Mouse (Mus musculus) layer of hippocampus, adult 9-10 months (tissue): ENCODE results near the gene 1700056E22Rik.

ENCODE experiments used
- DNase-seq: peaks from one replicate; pipeline ENCODE4 v3.0.0; 2022; ENCODE audit warnings: low spot score

1700056E22Rik gene

DNA sequence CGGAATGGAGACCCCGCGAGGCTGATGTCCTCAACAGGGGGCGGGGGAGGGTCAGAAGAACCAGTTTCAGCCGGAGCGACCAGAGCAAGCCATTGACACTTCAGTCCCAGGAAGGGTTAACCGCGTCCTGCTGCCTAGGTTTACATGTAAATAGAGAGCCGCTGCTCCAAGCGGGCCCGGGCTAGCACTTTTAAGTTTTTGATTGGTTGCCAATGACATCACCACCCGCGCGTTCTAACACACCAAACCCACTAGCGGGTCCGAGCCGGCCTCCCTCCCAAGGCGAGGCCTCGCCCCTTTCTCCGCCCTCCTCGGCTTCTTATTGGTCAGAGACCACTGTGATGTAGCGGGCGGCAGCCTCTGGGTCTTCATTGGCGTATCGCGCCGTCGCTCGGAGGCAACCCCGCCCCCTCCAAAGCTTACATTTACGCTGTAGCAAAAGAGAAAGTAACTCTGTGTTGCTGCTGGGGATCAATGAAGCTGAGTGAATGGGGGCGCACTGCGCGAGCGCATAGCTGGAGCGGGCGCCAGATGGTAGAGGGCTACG lies at the start of gene 1700056E22Rik:
Gene 1700056E22Rik, minus strand, starts transcription at position 291 of the 547 bp plus-strand sequence.
- DNase-seq: peak; percentile 95

DNA sequence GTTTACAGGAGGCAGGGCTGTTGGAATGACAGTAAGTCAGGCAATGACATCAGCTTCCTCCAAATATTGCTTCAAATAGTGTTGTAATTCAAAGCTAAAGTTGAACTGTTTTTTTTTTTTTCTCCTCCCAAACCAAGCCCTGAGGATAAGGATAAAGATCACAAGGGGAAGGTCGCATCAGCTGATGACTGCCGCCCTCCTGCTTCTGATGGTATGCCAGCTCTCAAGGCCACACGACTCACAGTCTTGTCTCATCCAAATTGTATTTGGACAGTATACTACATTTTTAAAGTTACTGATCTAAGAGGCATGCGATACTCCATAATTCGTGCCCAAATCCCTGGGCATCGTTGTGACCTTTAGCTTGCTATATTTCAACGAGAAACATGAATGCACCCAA lies 49.1 kb upstream of the 1700056E22Rik start:
- DNase-seq: no peak

DNA sequence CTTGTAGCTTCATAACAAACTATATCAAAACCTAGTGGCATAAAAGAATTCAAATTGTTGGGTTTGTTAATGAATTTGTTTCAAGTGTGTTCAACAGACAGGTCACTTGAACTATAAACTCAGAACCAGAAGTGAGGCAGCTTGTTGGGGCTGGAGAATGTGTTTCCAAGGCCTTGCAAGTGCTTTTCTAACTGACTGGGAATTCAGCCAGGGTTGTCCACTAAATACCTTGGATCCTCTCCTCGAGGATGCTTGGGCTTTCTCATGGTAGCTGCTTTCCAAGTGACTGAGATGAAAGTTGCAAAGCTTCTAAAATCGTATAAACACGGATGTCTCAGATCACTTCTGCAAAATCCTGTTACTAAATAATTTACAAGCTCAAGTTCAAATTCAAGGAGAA lies 48.6 kb upstream of the 1700056E22Rik start:
- DNase-seq: no peak

DNA sequence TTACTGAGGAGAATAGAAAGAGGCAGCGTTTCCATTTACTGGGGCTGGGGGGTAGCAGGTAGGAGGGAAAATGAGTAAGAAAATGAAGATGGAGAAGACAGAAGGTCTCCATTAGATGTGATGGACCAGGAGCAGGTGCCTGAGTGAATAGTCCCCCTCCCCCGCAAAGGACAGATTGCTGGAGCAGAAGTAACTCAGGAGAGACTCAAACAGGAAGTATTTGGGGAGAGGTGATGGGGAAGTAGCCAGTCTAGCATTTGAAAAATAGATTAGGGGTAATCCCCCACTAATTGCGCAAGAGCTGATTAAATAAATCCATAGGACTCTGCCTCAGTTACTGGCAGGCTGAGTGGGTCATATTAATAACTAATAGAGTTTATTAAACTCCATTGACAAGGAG lies 45.2 kb upstream of the 1700056E22Rik start:
- DNase-seq: no peak

DNA sequence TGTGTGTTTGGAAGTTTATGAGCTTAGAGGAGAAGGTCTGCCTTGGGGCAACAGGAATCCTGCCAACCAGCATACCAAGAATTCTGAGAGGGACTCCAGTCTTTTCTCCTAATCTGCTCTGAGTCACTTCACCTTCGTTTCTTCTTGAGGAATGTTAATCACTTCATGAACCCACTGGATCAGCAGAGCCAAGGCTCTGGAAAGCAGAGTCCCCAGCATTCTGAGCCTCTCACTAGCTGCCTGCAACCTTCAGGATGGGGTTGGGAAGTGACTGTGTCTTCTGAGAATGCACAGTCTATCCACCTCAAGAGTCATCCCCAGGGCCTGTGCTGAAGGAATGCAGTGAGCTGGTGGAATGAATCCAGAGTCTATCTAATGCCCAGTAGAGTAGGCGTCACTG lies 42.7 kb upstream of the 1700056E22Rik start:
- no peak for DNase-seq

DNA sequence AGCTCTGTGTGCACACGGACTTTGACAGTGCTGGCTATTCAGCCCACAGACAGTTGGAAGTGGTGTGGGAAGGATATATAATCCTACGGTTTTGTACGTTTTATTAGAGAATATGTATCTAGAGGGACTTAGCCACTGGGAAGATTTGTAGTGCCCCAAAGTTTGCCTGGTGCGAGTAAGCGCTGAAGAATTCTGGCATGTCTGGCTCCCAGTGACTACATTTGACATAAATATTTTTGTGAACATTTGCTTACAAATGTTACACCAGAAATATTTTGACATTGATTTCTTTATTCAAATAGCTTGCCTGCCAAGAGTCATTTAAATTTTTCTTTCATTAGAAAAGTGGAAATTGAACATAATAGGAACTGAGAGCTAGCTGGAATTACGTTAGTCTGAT lies 42.0 kb upstream of the 1700056E22Rik start:
- DNase-seq: no peak

DNA sequence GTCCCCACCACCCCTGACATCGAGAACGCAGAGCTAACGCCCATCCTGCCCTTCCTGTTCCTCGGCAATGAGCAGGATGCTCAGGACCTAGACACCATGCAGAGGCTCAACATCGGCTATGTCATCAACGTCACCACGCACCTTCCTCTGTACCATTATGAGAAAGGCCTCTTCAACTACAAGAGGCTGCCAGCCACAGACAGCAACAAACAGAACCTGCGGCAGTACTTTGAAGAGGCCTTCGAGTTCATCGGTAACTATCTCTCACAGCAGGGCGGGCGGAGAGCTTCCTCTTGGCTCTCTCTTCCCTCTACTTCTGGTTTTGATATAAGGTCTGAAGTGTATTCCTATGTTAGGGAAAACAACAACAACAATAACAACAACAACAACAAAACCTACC lies 34.9 kb upstream of the 1700056E22Rik start:
- DNase-seq: no peak

DNA sequence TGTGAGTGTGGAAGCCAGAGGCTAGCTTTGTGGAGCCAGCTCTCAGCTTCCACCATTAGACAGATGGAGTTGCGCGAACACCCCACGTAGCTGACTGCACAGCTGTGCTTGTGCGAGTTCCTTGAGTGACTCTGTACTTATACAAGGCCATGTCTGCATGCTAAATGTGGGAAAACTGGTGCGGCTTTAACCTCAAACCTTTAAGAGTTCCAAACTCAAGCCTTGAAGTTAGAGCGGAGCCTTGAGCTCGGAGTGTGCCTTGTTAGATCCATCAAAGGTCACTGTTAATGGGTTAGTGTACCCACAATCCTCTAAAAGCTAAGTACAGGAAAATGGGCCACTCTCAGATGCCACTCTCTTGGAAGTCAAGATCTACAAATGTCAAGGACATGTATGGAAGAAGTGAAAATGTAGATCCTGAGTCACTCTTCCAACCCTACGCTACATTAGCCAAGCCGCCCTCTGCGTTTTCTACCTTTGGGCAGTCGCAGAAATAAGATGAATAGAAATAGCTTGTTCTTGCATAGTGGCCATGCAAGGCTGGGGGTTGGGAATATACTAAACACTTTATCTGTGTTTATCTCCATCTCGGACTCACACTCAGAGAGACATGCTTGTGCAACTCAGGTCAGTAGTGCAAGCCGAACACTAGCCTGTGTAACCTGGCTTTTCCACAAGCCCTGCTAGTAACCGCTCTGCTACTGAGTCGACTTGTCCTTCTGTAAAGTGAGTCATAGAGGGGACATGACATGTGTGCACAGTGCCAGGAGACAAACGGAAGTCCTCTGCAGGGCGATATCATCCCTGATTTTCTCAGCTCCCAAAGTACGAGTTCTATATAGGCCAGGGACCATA lies 33.8 kb upstream of the 1700056E22Rik start:
- DNase-seq: no peak

DNA sequence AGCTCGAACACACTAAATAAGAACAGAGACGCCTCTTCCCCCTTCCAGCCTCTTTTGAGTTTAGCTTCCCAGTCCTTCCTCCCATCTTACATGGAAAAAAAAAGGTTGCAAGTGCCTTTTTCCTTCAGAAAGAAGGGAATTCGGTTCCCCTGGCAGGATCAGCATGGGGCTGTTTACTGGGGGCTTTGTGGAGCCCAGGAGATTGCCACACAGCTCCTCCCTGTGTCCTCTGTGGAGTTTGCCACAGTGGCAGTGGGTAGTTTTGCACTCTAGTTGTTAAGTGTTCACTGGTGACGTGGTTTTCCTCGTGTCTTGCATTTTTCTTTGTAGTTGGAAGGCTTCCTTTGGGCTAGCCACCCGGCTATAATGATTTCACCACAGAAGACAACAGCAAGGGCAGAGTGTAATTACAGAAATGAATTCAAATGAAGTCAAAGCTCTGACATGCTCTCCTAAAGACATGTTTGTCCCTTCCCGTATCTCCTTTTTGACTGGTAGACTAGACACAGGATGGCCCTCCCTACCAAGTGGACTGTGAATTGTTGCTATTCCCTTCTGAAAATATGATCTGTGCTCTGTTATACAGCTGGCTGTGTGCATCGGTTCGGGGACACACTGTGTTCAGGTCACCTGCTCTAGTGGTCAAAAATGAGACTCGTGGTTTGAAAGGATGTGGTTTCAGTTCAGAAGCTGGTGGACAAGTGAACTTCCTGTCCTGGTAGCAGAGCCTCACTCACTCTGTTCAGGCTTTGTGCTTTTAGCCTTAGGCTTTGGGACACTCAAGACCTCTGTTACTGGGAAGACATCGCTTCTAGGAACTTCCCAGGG lies 32.6 kb upstream of the 1700056E22Rik start:
- no peak for DNase-seq

DNA sequence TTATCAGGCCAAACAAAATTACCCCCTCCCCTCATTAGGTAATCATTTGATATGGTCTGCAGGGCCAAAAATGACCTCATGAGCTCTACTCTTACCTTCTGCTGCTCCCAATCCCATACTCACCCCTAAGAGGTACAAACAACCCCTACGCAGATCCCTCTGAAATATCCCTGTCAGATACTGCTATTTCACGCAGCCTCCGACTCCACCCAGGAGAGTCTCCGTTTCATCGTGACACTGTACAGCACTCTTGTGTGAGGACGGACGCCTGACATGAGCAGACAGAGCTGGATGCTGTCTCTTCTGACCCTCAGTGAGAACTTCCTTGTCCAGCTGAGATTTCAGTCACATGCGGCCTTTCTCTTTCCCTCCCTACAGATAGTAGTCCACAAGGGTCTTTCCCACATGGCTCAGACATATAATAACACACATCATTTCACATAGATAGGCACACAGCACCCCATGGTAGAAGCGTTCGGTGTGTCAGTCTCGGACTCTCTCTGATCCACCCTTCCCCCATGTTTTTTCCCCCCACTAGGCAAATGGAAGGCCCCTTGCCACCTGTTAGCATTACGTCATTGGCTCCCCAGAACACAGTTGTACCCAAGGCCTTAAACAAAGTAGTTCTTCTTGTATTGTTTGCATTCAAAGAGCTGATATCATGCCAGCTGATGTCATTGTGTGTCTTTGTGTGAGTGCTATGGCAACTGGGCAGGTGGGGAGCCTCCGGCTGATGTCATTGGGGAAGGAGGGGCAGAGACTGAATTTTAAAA lies 31.7 kb upstream of the 1700056E22Rik start:
- peak; percentile 25 for DNase-seq

DNA sequence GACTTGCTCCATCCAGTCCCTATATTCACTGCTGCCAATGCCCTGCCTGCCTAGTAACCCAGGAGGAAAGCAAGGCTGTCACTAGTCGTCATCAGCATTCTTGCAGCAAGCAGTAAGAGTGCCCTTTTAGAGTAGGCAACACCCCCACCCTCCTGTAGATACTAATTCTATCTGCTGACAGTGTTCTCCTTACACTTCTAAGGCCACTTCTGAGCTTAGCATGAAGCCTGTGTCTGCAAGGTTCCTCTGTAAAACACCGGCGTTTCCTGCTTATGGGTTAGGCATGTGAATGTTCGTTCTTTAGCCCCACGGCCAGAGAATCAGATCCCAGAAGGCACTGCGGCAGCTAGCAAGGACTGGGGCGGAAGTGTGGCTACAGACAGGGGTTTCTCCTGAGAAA lies 30.2 kb upstream of the 1700056E22Rik start:
- DNase-seq: no peak

DNA sequence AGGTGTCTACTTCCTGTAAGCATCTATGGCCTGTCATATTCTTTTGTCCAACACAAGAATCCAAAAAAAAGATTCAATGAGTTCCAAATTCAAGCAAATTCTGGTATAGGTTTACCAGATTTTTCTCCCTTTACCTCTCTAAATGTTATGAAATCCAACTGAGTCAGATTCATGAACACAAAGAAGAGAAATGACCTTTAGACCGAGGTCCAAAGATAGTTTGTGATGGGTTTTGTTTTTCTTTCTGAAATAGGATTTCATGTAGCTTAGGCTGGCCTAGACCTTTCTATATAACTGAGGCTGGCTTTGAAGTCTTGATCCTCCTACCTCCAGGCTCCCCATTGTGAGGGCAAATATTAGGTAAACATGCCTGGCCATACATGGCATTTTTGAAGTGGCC lies 27.8 kb upstream of the 1700056E22Rik start:
- no peak for DNase-seq

DNA sequence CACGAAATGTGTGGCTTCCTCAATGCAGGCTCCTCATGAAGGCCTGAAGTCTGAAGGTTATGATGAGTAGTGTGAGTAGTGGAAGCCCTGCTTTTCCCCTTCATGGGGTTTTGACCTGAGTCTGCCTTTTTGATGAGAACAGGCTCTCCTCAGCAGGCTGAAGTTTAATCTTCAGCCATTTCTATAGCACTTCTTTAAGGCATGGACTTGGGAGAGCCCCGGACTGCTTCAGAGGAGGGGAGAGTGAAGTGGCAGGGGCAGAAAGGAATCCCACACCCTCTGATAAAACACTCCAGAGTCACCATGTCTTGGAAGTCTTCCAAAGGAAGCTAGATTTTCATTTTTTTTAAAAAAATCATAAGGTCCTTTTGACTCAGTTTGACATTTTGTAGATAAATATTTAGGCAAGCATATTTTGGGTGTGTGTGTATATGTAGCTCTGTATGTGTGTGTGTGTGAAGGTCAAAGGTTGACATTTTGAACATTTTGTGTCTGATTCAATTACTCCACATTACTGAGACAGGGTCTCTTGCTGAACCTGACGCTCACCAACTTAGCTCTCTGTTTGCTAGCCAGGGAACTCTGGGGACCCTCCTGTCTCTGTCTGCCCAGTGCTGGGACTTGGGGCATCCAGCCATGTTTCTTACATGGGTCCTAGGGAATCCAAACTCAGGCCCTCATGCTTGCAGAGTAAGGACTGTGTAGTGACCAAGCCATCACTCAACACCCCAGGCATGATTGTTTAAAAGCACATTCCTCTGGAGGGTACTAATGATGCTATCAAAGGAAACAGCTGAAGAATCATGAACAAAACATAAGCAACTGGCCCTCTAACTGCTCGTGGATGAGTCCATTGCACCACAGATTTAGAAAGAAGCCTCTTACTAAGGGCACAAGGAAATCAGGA lies 27.0 kb upstream of the 1700056E22Rik start:
- no peak for DNase-seq

DNA sequence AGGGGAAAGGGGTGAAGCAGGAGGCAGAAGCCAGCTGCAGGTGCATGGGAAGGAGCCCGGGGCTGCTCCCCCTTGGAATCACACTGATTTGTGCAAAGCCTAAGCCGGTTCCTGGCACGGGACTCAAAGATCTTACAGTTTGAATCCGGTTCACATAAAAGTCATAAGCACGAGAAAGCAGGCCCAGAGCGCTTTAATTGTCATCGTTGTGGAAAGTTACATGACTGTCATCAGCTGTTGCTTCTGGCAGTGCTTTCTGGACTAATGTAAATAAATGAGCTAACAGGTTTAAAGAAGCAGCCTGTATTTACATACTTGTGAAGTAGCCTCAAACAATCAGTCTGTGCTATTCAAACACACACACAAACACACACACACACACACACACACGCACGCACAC lies 26.3 kb upstream of the 1700056E22Rik start:
- no peak for DNase-seq

DNA sequence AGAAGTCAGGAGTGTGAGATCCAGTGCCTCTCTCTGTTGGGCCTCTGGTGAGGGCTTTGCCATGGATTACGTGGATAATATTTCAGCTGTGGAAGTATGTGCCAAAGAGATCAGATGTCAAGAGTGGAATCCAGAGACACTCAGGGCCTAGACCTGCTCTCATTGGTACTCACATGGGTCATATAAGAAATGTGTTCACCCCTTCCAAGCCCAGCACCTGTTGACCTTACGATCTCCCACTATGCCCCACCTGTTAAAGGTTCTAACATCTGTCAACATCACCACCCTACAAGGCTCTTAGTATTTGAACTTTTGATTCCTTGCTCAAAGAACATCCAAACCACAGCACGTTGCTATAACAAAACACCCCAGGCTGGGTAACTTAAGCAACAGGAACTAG lies 25.7 kb upstream of the 1700056E22Rik start:
- no peak for DNase-seq

DNA sequence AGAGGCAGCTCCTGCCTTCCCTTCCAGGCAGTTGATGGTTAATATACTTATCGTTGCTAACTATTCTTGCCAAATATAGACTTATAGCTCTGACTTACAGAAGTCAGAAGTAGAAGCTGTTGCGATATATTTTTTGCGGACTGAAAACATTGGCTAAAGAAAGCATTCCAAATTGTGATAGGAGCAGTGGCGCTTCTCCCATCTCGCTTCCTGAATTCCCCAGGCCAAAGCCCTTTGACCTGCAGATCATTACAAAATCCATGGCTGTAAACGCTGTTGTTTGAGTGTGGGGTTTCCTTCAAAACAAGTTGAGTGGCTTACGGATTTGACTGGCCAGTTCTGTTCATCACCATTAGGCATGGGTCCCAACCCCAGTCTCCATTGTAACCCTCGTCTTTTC lies 24.1 kb upstream of the 1700056E22Rik start:
- no peak for DNase-seq

DNA sequence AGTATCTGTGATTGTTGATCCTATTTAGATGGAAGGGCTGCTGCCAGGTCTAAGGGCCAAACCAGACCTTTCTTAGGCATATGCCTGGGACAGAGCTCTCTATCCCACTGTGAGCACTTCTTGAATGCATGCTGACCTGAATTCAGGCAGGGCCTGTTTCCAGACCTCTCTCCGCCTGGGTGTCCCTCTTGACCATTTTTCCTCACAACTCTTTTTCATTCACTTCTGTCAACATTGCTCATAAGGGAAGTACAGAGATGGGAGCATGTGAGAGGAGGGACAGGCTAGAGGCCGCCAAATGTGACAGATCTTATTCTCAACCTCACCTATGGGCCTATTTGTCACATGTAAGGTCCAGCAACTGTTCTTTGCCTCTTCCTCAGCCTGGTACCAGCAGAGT lies 20.1 kb upstream of the 1700056E22Rik start:
- no peak for DNase-seq

DNA sequence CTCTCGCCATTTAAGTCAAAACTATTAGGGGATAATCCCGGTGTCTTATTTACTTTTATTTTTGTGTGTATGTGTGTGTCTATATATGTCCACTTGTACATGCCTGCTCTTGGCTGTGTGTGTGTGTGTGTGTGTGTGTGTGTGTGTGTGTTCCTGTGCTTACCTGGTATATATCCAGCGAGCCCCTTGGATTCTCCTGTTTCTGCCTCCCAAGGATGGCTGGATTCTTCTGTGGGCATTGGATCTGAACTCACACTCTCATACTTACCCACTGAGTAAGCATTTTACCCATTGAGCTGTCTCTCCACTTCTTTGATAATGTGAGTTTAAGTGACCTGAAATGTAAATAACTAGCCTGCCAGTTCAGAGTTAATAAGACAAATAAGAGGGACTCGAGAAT lies 19.6 kb upstream of the 1700056E22Rik start:
- DNase-seq: no peak

DNA sequence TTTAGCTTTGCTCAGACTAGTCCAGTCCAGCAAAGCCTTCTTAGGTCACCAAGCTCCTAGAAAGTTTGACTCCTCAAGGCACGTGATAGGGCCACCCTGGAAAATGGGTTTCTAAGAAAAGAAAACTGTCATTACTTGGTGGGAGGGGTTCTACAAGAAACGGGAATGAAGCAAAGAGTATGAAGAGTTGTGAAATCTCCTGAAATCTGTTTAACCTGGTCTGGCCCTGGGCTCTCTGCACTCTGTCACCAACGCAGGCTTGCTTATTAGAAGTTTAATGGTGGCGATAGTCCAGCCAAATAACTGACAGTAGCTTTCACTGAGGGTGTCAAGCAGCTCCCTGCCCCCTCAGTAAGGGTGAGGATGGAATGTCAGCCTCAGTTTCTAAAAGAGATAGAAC lies 19.0 kb upstream of the 1700056E22Rik start:
- DNase-seq: no peak

DNA sequence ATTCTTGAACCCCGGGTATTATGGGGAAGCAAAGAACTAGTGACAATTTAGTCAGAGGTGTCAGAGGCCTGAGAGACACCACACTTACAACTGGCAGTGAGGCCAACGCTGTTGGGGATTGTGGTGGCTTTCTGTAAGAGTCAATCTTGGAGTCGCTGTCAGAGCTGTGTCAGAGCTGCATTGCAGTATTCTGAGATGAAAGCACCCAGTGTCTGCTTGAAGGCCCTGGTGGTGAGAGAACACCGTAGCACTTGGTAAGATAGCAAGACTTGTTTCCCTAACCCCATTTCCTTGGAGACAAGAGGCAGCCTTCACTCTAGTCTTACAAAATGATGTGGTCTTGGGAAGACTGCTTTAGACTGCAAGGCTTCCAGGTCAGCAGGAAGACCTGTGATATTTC lies 18.2 kb upstream of the 1700056E22Rik start:
- DNase-seq: no peak

DNA sequence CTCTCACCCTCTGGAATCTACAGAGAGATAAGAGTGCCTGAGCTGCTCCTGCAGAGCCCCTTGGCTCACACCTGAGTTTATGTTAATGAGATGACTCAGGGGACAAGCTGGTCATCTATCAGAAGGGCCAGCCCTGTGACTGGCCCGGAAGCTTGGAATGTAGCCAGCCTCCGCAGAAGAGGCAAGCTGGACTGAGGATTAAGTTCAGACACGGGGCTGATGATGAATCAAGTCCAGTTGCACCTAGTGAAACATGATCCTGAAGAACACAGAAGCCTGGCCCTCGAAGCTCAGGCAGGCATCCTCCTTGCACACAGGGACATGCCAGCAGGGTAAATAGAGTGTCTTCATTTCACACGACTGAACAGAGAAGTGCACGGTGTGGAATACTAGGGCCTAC lies 17.7 kb upstream of the 1700056E22Rik start:
- DNase-seq: no peak
